Mouse (Mus musculus) thymus, adult 2 months (tissue): Measurements from ENCODE around the gene Gpn1. TPM values are rescaled to one million over a fixed set of nuclear protein-coding genes. Genes with fewer than 3 reads are reported as not detected.
A peak's percentile ranks its signal among the peaks of the same experiment; 100 is the strongest.

Experiments used
- DNase-seq: peaks from one replicate; pipeline ENCODE4 v3.0.0; 2021
- H3K27ac ChIP-seq: fragments of 200-500 bp; 2 replicates; pipeline ENCODE4 v1.5.1; 2012; ENCODE audit warnings: low read length, control low read depth; ENCODE audit not compliant: control insufficient read depth, insufficient read depth
- H3K27me3 ChIP-seq: fragments of 200-500 bp; 2 replicates; pipeline ENCODE4 v1.6.1; 2012; ENCODE audit warnings: mild to moderate bottlenecking, low read length, moderate library complexity, mixed read lengths; ENCODE audit not compliant: control insufficient read depth, insufficient read depth
- H3K36me3 ChIP-seq: fragments of 200-500 bp; 2 replicates; pipeline ENCODE4 v1.6.1; 2012; ENCODE audit warnings: mild to moderate bottlenecking, low read length, moderate library complexity; ENCODE audit not compliant: control insufficient read depth, insufficient read depth
- H3K4me1 ChIP-seq: fragments of 200-500 bp; replicated peaks from 2 replicates; pipeline ENCODE4 v1.6.1; 2012; ENCODE audit warnings: low read length; ENCODE audit not compliant: control insufficient read depth, insufficient read depth
- H3K4me3 ChIP-seq: fragments of 200-500 bp; 2 replicates; pipeline ENCODE4 v1.5.1; 2012; ENCODE audit warnings: mild to moderate bottlenecking, low read length, control low read depth, moderate library complexity; ENCODE audit not compliant: control insufficient read depth, insufficient read depth
- CTCF ChIP-seq: fragments of 200-500 bp; IDR thresholded peaks from 2 replicates; pipeline ENCODE4 v1.5.1; 2012; ENCODE audit warnings: mild to moderate bottlenecking, control low read depth, low read length, moderate library complexity, borderline replicate concordance; ENCODE audit not compliant: control insufficient read depth, poor library complexity, insufficient read depth; ENCODE audit errors: extremely low read depth
- POLR2A ChIP-seq: fragments of 200-500 bp; IDR thresholded peaks from 2 replicates; pipeline ENCODE4 v1.6.1; 2012; ENCODE audit warnings: mild to moderate bottlenecking, low read length, control low read depth, moderate library complexity; ENCODE audit not compliant: control insufficient read depth, poor library complexity, insufficient read depth; ENCODE audit errors: extremely low read depth
- WGBS: fragments of 180-500 bp; shearing (Covaris S2); methylation state at CpG from one replicate; pipeline ENCODE4 v1.1.7; 2018; 5-methylcytosine and 5-hydroxymethylcytosine counted together
- polyA plus RNA-seq: library from polyadenylated mRNA; depleted of rRNA; stranded (reverse); fragments of >200 nt; gene quantifications from 2 replicates; pipeline ENCODE4 v1.2.3, GENCODE M21; 2012

Gpn1 gene
- polyA plus RNA-seq, 1 experiment = 15.4 TPM

DNA sequence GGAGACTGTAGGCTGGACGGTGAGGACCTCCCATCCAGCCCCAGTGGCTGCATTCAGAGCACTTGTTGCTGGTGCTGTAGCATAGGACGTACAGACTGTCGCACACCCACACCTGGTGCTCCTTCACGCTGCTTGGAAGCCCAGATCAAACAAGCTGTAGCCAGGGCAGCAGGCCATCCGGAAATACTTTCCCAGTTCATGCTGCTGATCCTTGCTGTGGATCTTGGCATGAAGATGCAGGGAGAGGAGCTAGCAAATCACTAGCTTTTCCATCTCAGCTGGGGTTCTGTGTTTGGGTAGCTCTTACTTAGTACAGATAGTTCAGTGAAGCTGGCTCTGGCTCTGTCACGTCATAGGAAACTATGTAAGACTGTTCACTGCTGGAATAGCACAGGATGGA, 24.8 kb upstream of the Gpn1 start:
- peaks cover 67% of the 10 kb centered on the region for H3K36me3 ChIP-seq
- H3K4me3 ChIP-seq = no peak overlapping the region
- no peak for TF ChIP-seq CTCF
- TF ChIP-seq POLR2A = no peak
- no peaks in the 10 kb centered on the region for H3K27me3 ChIP-seq
- 98% methylated on average over 6 of the region's 6 CpGs for WGBS
- no peak for DNase-seq
- no peaks in the 10 kb centered on the region for H3K4me1 ChIP-seq
- H3K27ac ChIP-seq = no peak overlapping the region

DNA sequence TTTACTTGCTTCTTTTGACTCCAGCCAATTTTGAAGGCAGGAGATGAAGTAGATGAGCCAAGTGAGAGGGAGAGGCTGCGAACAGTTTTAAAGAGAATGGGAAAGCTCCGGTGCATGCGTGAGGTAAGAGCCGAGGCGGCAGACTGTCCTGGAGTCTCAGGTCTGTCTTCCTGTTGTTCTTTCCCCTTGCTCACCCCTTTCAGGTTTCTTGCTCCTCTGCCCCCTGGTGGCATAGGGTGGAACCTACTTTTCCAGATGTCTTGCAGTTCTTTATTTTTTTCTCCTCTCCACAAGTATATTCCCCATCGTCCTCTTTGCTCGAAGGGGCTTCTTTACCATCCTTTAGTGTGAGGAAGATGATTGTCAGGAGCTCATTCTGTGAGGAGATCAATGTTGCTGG, 24.2 kb upstream of the Gpn1 start:
- Histone ChIP-seq H3K4me3 (no peak overlapping the region), H3K4me1 (no peaks in the 10 kb centered on the region), H3K27ac (no peak overlapping the region), H3K27me3 (no peaks in the 10 kb centered on the region), H3K36me3 (peaks cover 67% of the 10 kb centered on the region)
- WGBS = 77% methylated on average over 7 of the region's 7 CpGs
- 0 out of 2 replicates have a peak, but pooled peaks have one; percentile 18 for TF ChIP-seq CTCF
- no peak for TF ChIP-seq POLR2A
- peak; percentile 73 for DNase-seq

GRCm38 (mm10) chr5:31480536-31480935, 14.0 kb upstream of the Gpn1 start:
- 96% methylated on average over 4 of the region's 4 CpGs for WGBS
- TF ChIP-seq POLR2A = no peak
- no peak for TF ChIP-seq CTCF
- no peak overlapping the region for H3K4me3 ChIP-seq
- no peak for DNase-seq
- H3K4me1 ChIP-seq = no peaks in the 10 kb centered on the region
- no peaks in the 10 kb centered on the region for H3K27me3 ChIP-seq
- H3K36me3 ChIP-seq = peaks cover 58% of the 10 kb centered on the region
- H3K27ac ChIP-seq = no peak overlapping the region

- Histone ChIP-seq H3K27ac (no peak within 1 kb of the TSS), H3K36me3 (peaks cover 11% of the 10 kb centered on the region), H3K27me3 (no peaks in the 10 kb centered on the region), H3K4me1 (no peaks in the 10 kb centered on the region), H3K4me3 (no peak within 1 kb of the TSS)
- no peak for DNase-seq
- WGBS = over 99% methylated on average over 3 of the region's 3 CpGs
- TF ChIP-seq POLR2A (no peak), CTCF (no peak)
These were observed 9.1 kb upstream of the Gpn1 start, which contains the start of gene 4930548H24Rik for GRCm38 (mm10) chr5:31485440-31485839. Gene 4930548H24Rik, plus strand, starts transcription at chr5:31485740.

- Histone ChIP-seq H3K4me3 (no peak overlapping the region), H3K36me3 (no peaks in the 10 kb centered on the region), H3K4me1 (no peaks in the 10 kb centered on the region), H3K27me3 (no peaks in the 10 kb centered on the region), H3K27ac (no peak overlapping the region)
- DNase-seq = no peak
- no peak for TF ChIP-seq CTCF
- TF ChIP-seq POLR2A = no peak
- WGBS = 78% methylated on average over 3 of the region's 3 CpGs
These were observed 6.7 kb upstream of the Gpn1 start for GRCm38 (mm10) chr5:31487889-31488288.

DNA sequence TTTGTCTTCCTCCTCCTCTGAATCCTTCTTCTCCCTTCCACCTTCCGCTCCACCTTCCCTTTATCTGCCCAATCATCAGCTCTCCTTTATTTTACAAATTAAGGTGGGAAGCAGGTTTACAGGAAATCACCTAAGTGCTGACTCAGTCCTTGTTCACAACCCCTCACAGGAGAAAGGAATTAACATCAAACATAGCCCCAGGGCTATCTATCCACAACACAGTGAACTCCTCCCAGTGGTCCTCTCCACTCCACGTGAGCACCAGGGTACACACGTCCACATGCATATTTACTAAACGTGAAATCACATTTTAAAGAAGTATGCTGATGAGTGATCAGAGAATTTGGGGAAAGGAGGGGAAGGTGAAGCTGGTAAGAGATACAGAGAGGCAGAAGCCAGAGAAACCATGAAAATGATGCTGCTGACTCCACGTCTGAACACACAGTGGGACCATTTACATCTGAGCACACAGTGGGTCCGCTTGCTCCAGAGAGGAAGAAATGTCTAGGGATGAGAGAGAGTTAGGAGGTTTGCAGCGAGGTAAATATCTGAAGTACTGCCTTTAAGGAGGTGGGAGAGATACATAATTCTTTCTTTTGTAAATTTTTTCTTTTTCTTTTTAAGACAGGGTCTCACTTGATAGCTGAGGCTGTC, 5.3 kb upstream of the Gpn1 start:
- Histone ChIP-seq H3K4me1 (peaks cover under 1% of the 10 kb centered on the region; the same call in 1 of the 2 replicates), H3K27me3 (no peaks in the 10 kb centered on the region), H3K36me3 (no peaks in the 10 kb centered on the region), H3K4me3 (no peak overlapping the region), H3K27ac (no peak overlapping the region)
- 79% methylated on average over 7 of the region's 7 CpGs for WGBS
- DNase-seq = no peak
- TF ChIP-seq POLR2A (no peak), CTCF (no peak)
